Mouse (Mus musculus): ENCODE data around the gene Fbxl13. TPM values are rescaled to one million over a fixed set of nuclear protein-coding genes. Genes with fewer than 3 reads are reported as not detected.

Fbxl13 gene
- total and polyA plus RNA-seq, 3 experiments = 0.14 to 0.30 (median 0.19) TPM

Other genes starting within 250 kb of the Fbxl13 start
- not detected in 2 replicates for gene Ccdc146, start 221.0 kb downstream of the Fbxl13 start, total RNA-seq (2012; rRNA removed)
- 0.17 and 0.27 TPM in 2 replicates for gene Ccdc146, start 221.0 kb downstream of the Fbxl13 start, total RNA-seq (2014; rRNA removed)
- gene Ccdc146, start 221.0 kb downstream of the Fbxl13 start, polyA plus RNA-seq (2012; ENCODE audit: insufficient read length, low read depth) = 0.21 and 0.57 TPM in 2 replicates
- 16.0 and 16.1 TPM in 2 replicates for gene Fam185a, start 220.7 kb downstream of the Fbxl13 start, total RNA-seq (2012; rRNA removed)
- gene Fam185a, start 220.7 kb downstream of the Fbxl13 start, total RNA-seq (2014; rRNA removed) = 30.6 and 32.1 TPM in 2 replicates
- gene Fam185a, start 220.7 kb downstream of the Fbxl13 start, polyA plus RNA-seq (2012; ENCODE audit: insufficient read length, low read depth) = 12.5 and 13.4 TPM in 2 replicates
- gene Lrrc17, start 102.1 kb downstream of the Fbxl13 start, total RNA-seq (2012; rRNA removed) = not detected in 2 replicates
- gene Lrrc17, start 102.1 kb downstream of the Fbxl13 start, total RNA-seq (2014; rRNA removed) = not detected in 2 replicates
- gene Lrrc17, start 102.1 kb downstream of the Fbxl13 start, polyA plus RNA-seq (2012; ENCODE audit: insufficient read length, low read depth) = not detected in 2 replicates
- gene Armc10, start 179 bp upstream of the Fbxl13 start, total RNA-seq (2012; rRNA removed) = 36.5 and 39.1 TPM in 2 replicates
- 71.9 and 74.7 TPM in 2 replicates for gene Armc10, start 179 bp upstream of the Fbxl13 start, total RNA-seq (2014; rRNA removed)
- 46.0 and 47.3 TPM in 2 replicates for gene Armc10, start 179 bp upstream of the Fbxl13 start, polyA plus RNA-seq (2012; ENCODE audit: insufficient read length, low read depth)
- gene Napepld, start 55.8 kb upstream of the Fbxl13 start, total RNA-seq (2012; rRNA removed) = 1.3 and 1.7 TPM in 2 replicates
- gene Napepld, start 55.8 kb upstream of the Fbxl13 start, total RNA-seq (2014; rRNA removed) = 1.5 and 1.6 TPM in 2 replicates
- 1.8 TPM in 2 replicates for gene Napepld, start 55.8 kb upstream of the Fbxl13 start, polyA plus RNA-seq (2012; ENCODE audit: insufficient read length, low read depth)
- gene Pmpcb, start 91.5 kb upstream of the Fbxl13 start, total RNA-seq (2012; rRNA removed) = 113 and 121 TPM in 2 replicates
- 166 and 184 TPM in 2 replicates for gene Pmpcb, start 91.5 kb upstream of the Fbxl13 start, total RNA-seq (2014; rRNA removed)
- 123 and 165 TPM in 2 replicates for gene Pmpcb, start 91.5 kb upstream of the Fbxl13 start, polyA plus RNA-seq (2012; ENCODE audit: insufficient read length, low read depth)
- gene Dnajc2, start 139.6 kb upstream of the Fbxl13 start, total RNA-seq (2012; rRNA removed) = 79.2 and 98.5 TPM in 2 replicates
- gene Dnajc2, start 139.6 kb upstream of the Fbxl13 start, total RNA-seq (2014; rRNA removed) = 138 and 151 TPM in 2 replicates
- 242 and 268 TPM in 2 replicates for gene Dnajc2, start 139.6 kb upstream of the Fbxl13 start, polyA plus RNA-seq (2012; ENCODE audit: insufficient read length, low read depth)
- 115 and 161 TPM in 2 replicates for gene Psmc2, start 139.6 kb upstream of the Fbxl13 start, total RNA-seq (2012; rRNA removed)
- 87.4 and 90.1 TPM in 2 replicates for gene Psmc2, start 139.6 kb upstream of the Fbxl13 start, total RNA-seq (2014; rRNA removed)
- gene Psmc2, start 139.6 kb upstream of the Fbxl13 start, polyA plus RNA-seq (2012; ENCODE audit: insufficient read length, low read depth) = 208 and 232 TPM in 2 replicates
- not detected in 2 replicates for gene Slc26a5, start 220.0 kb upstream of the Fbxl13 start, total RNA-seq (2012; rRNA removed)
- not detected in 2 replicates for gene Slc26a5, start 220.0 kb upstream of the Fbxl13 start, total RNA-seq (2014; rRNA removed)
- not detected in 2 replicates for gene Slc26a5, start 220.0 kb upstream of the Fbxl13 start, polyA plus RNA-seq (2012; ENCODE audit: insufficient read length, low read depth)

Data from CH12.LX (cell line).